21 mouse cellular contexts compared by ENCODE assay signal in the genomic region with DNA sequence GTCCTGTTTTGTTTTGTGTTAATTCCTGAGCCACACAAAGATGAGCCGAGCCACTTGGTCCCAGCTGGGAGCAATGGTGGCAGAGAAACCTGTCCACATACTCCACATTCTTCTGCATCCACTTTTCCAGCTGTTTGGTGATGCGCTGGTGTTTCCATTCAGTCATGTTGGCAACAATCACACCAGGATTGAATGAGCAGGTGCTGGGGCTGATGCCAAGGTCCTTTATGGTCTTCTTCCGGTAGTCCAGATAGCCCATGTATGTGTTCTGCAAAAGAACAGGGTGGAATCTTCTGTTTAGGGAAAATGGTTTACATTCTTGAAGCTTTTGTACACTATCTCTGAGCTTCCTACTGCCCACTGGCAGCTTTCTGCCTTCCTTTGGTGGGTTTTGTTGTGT.
"Had no signal": no experiment of that assay in that cellular context is flagged by ENCODE, and none has a peak within 500 bp of the region (broad histone marks: within the 10 kb centered on the region; RNA-seq: fewer than 3 reads in every experiment).

No protein-coding gene starts in this region.

- ATAC-seq: hindbrain, embryonic 16.5 days; hindbrain, postnatal 0 days; inflammation-experienced regulatory T-cells, adult 6 months; intestine, embryonic 15.5 days; intestine, embryonic 16.5 days; intestine, postnatal 0 days had no signal

- DNase-seq: heart, postnatal 10 days; heart, postnatal 14 days; heart, postnatal 36 days; heart, postnatal 4 days; kidney, adult 11 months; kidney, adult 18-20 months; kidney, adult 2 months; kidney, adult 8-10 months; kidney, adult 9 months; kidney, postnatal 10 days; kidney, postnatal 25 days; kidney, postnatal 36 days; kidney, postnatal 4 days; layer of hippocampus, adult 9-11 months; layer of hippocampus, postnatal 36 days had no signal
